In genomic region chr8:10664861-10665543, GRCm38 (mm10) we compare ENCODE assay signal across 8 mouse cellular contexts.
DNase-seq lines count a peak whose midpoint lies in the region; ATAC-seq lines count a peak whose summit lies in the region.
"Had no signal": no experiment of that assay in that cellular context is flagged by ENCODE, and none has a peak within 500 bp of the region (broad histone marks: within the 10 kb centered on the region; RNA-seq: fewer than 3 reads in every experiment).

No protein-coding gene starts in this region.

- ATAC-seq in embryonic facial prominence, embryonic 14.5 days (ENCODE audit: low read depth): peak; percentile 88

- H3K27ac ChIP-seq in embryonic facial prominence, embryonic 14.5 days (replicated peaks; ENCODE audit: low read depth, low read length): no peak overlapping the region

- peak; percentile 41 for DNase-seq in ovary, adult 18-20 months (ENCODE audit: low spot score)
- DNase-seq in ovary, postnatal 14 days (ENCODE audit: low spot score): no peak
- peak; percentile 83 for DNase-seq in embryonic facial prominence, embryonic 14.5 days (ENCODE audit: low spot score)
- DNase-seq in kidney, postnatal 36 days: peak; percentile 66 to 67
- peak; percentile 16 to 20 for DNase-seq in urinary bladder, postnatal 36 days (ENCODE audit: low spot score in 2 of 2)
- DNase-seq in cerebellum, adult 18-20 months: no peak
- DNase-seq in cerebellum, adult 9-11 months: no peak

- 12% methylated on average over 13 of the region's 13 CpGs for WGBS in embryonic facial prominence, embryonic 14.5 days

- no peak overlapping the region for H3K9ac ChIP-seq in embryonic facial prominence, embryonic 14.5 days (ENCODE audit: low read depth, low read length)

- H3K4me3 ChIP-seq in embryonic facial prominence, embryonic 14.5 days (ENCODE audit: low read depth, low read length): no peak overlapping the region
- H3K4me3 ChIP-seq: megakaryocyte, embryonic 14.5 days had no signal

- H3K4me1 ChIP-seq in embryonic facial prominence, embryonic 14.5 days (ENCODE audit: control insufficient read depth, insufficient read depth, low read length): peaks cover 20% of the 10 kb centered on the region
- H3K4me1 ChIP-seq: megakaryocyte, embryonic 14.5 days had no signal

- H3K4me2 ChIP-seq in embryonic facial prominence, embryonic 14.5 days (ENCODE audit: low read depth, low read length): no peak overlapping the region

- no peaks in the 10 kb centered on the region for H3K27me3 ChIP-seq in embryonic facial prominence, embryonic 14.5 days (replicated peaks; ENCODE audit: control insufficient read depth, insufficient read depth, low read length)

- H3K9me3 ChIP-seq in embryonic facial prominence, embryonic 14.5 days (ENCODE audit: control insufficient read depth, low read length): no peaks in the 10 kb centered on the region

- no peaks in the 10 kb centered on the region for H3K36me3 ChIP-seq in embryonic facial prominence, embryonic 14.5 days (ENCODE audit: control insufficient read depth, insufficient read depth, low read length)

Comparison
In these comparisons a context has a peak if more than half of its experiments do, and no peak if none do; other contexts are left out.
1. DNase-seq: peak in ovary, adult 18-20 months (single experiment), embryonic facial prominence, embryonic 14.5 days (single experiment), kidney, postnatal 36 days (2 of 2) and urinary bladder, postnatal 36 days (2 of 2); none in ovary, postnatal 14 days (single experiment), cerebellum, adult 18-20 months (0 of 2) and cerebellum, adult 9-11 months (single experiment).